Comparison of ENCODE assay signal across 24 mouse cellular contexts in genomic region chr8:122362967-122363366, GRCm38 (mm10). TPM values are rescaled to one million over a fixed set of nuclear protein-coding genes. Genes with fewer than 3 reads are reported as not detected.
A peak's percentile ranks its signal among the peaks of the same experiment; 100 is the strongest.
DNase-seq lines count a peak whose midpoint lies in the region; ATAC-seq and TF ChIP-seq lines count a peak whose summit lies in the region.
"Had no signal": no experiment of that assay in that cellular context is flagged by ENCODE, and none has a peak within 500 bp of the region (broad histone marks: within the 10 kb centered on the region; RNA-seq: fewer than 3 reads in every experiment).

No protein-coding gene starts in this region.

- H3K9me3 ChIP-seq in hindbrain, postnatal 0 days (ENCODE audit: low read length): no peaks in the 10 kb centered on the region
- H3K9me3 ChIP-seq in hindbrain, embryonic 14.5 days (ENCODE audit: control insufficient read depth, low read length): no peaks in the 10 kb centered on the region
- no peaks in the 10 kb centered on the region for H3K9me3 ChIP-seq in embryonic facial prominence, embryonic 10.5 days
- H3K9me3 ChIP-seq in embryonic facial prominence, embryonic 14.5 days (ENCODE audit: control insufficient read depth, low read length): no peaks in the 10 kb centered on the region
- H3K9me3 ChIP-seq: heart, embryonic 13.5 days had no signal

- no peak for TF ChIP-seq POLR2A in thymus, adult 2 months (IDR thresholded peaks at IDR 0.05; ENCODE audit: control insufficient read depth, extremely low read depth, insufficient read depth, low read length, poor library complexity)

- no peak overlapping the region for H3K27ac ChIP-seq in hindbrain, postnatal 0 days
- no peak overlapping the region for H3K27ac ChIP-seq in hindbrain, embryonic 14.5 days
- H3K27ac ChIP-seq in embryonic facial prominence, embryonic 10.5 days (replicated peaks): 0 out of 2 replicates have a peak overlapping the region, but pooled peaks have one; percentile 35
- no peak overlapping the region for H3K27ac ChIP-seq in embryonic facial prominence, embryonic 14.5 days (replicated peaks; ENCODE audit: low read depth, low read length)
- H3K27ac ChIP-seq in thymus, adult 2 months (ENCODE audit: control insufficient read depth, insufficient read depth, low read length): no peak overlapping the region
- H3K27ac ChIP-seq: heart, embryonic 13.5 days had no signal

- no peak overlapping the region for H3K9ac ChIP-seq in hindbrain, postnatal 0 days (replicated peaks; ENCODE audit: low read length)
- H3K9ac ChIP-seq in hindbrain, embryonic 14.5 days: no peak overlapping the region
- no peak overlapping the region for H3K9ac ChIP-seq in embryonic facial prominence, embryonic 14.5 days (ENCODE audit: low read depth, low read length)

- H3K27me3 ChIP-seq in hindbrain, postnatal 0 days (ENCODE audit: insufficient read depth, low read length): no peaks in the 10 kb centered on the region
- no peaks in the 10 kb centered on the region for H3K27me3 ChIP-seq in hindbrain, embryonic 14.5 days (ENCODE audit: control insufficient read depth, insufficient read depth, low read length)
- peaks cover 33% of the 10 kb centered on the region for H3K27me3 ChIP-seq in embryonic facial prominence, embryonic 10.5 days (replicated peaks; ENCODE audit: low read depth, poor library complexity, severe bottlenecking)
- H3K27me3 ChIP-seq in embryonic facial prominence, embryonic 14.5 days (replicated peaks; ENCODE audit: control insufficient read depth, insufficient read depth, low read length): no peaks in the 10 kb centered on the region
- no peaks in the 10 kb centered on the region for H3K27me3 ChIP-seq in thymus, adult 2 months (ENCODE audit: control insufficient read depth, insufficient read depth, low read length)
- H3K27me3 ChIP-seq: CH12.LX had no signal

- no peaks in the 10 kb centered on the region for H3K36me3 ChIP-seq in hindbrain, postnatal 0 days (ENCODE audit: insufficient read depth, low read length)
- no peaks in the 10 kb centered on the region for H3K36me3 ChIP-seq in hindbrain, embryonic 14.5 days (replicated peaks; ENCODE audit: control insufficient read depth, insufficient read depth)
- no peaks in the 10 kb centered on the region for H3K36me3 ChIP-seq in embryonic facial prominence, embryonic 10.5 days (replicated peaks)
- no peaks in the 10 kb centered on the region for H3K36me3 ChIP-seq in embryonic facial prominence, embryonic 14.5 days (ENCODE audit: control insufficient read depth, insufficient read depth, low read length)
- no peaks in the 10 kb centered on the region for H3K36me3 ChIP-seq in thymus, adult 2 months (ENCODE audit: control insufficient read depth, insufficient read depth, low read length)
- H3K36me3 ChIP-seq: heart, embryonic 13.5 days had no signal

- 0 out of 2 replicates have a peak, but pooled peaks have one; percentile 31 for ATAC-seq in hindbrain, postnatal 0 days
- ATAC-seq in hindbrain, embryonic 14.5 days (ENCODE audit: low FRiP score): no peak
- ATAC-seq in embryonic facial prominence, embryonic 14.5 days (ENCODE audit: low read depth): 0 out of 2 replicates have a peak, but pooled peaks have one; percentile 19
- ATAC-seq: forebrain, embryonic 16.5 days; hindbrain, embryonic 16.5 days had no signal

- H3K4me1 ChIP-seq in hindbrain, postnatal 0 days (ENCODE audit: insufficient read depth, low read length): no peaks in the 10 kb centered on the region
- no peaks in the 10 kb centered on the region for H3K4me1 ChIP-seq in hindbrain, embryonic 14.5 days (replicated peaks; ENCODE audit: control insufficient read depth, insufficient read depth, low read length)
- H3K4me1 ChIP-seq in embryonic facial prominence, embryonic 10.5 days: peaks cover 11% of the 10 kb centered on the region
- peaks cover 6% of the 10 kb centered on the region; the same call in 1 of the 2 replicates for H3K4me1 ChIP-seq in embryonic facial prominence, embryonic 14.5 days (ENCODE audit: control insufficient read depth, insufficient read depth, low read length)
- no peaks in the 10 kb centered on the region for H3K4me1 ChIP-seq in thymus, adult 2 months (replicated peaks; ENCODE audit: control insufficient read depth, insufficient read depth, low read length)

- WGBS in hindbrain, postnatal 0 days: 39% methylated on average over 8 of the region's 8 CpGs
- WGBS in hindbrain, embryonic 14.5 days: 34% methylated on average over 6 of the region's 8 CpGs
- WGBS in embryonic facial prominence, embryonic 10.5 days: 29% methylated on average over 8 of the region's 8 CpGs
- 12% methylated on average over 6 of the region's 8 CpGs for WGBS in embryonic facial prominence, embryonic 14.5 days
- 79% methylated on average over 8 of the region's 8 CpGs for WGBS in thymus, adult 2 months

- no peak overlapping the region for H3K4me2 ChIP-seq in hindbrain, postnatal 0 days (ENCODE audit: low read depth, low read length)
- no peak overlapping the region for H3K4me2 ChIP-seq in hindbrain, embryonic 14.5 days (replicated peaks)
- no peak overlapping the region for H3K4me2 ChIP-seq in embryonic facial prominence, embryonic 14.5 days (ENCODE audit: low read depth, low read length)
- H3K4me2 ChIP-seq: heart, embryonic 13.5 days had no signal

- H3K4me3 ChIP-seq in hindbrain, postnatal 0 days (ENCODE audit: low read length): no peak overlapping the region
- no peak overlapping the region for H3K4me3 ChIP-seq in hindbrain, embryonic 14.5 days (replicated peaks; ENCODE audit: low read length)
- H3K4me3 ChIP-seq in embryonic facial prominence, embryonic 10.5 days: no peak overlapping the region
- H3K4me3 ChIP-seq in embryonic facial prominence, embryonic 14.5 days (ENCODE audit: low read depth, low read length): no peak overlapping the region
- H3K4me3 ChIP-seq in thymus, adult 2 months (ENCODE audit: control insufficient read depth, insufficient read depth, low read length): no peak overlapping the region
- H3K4me3 ChIP-seq: erythroblast, embryonic 14.5 days; heart, embryonic 13.5 days had no signal

- no peak for DNase-seq in hindbrain, postnatal 0 days (ENCODE audit: low spot score)
- no peak for DNase-seq in hindbrain, embryonic 14.5 days (ENCODE audit: low spot score)
- DNase-seq in embryonic facial prominence, embryonic 10.5 days (ENCODE audit: low spot score): no peak
- no peak for DNase-seq in embryonic facial prominence, embryonic 14.5 days (ENCODE audit: low spot score)
- DNase-seq in thymus, adult 2 months: no peak
- DNase-seq in layer of hippocampus, adult 9-10 months (ENCODE audit: low spot score): no peak
- DNase-seq: adrenal gland, adult 2 months; adrenal gland, postnatal 25 days; cerebellum, adult 2 months; cerebellum, postnatal 10 days; gastrocnemius, postnatal 36 days; heart, adult 11 months; heart, postnatal 36 days had no signal

- TF ChIP-seq CTCF in hindbrain, postnatal 0 days (IDR thresholded peaks at IDR 0.05; ENCODE audit: low read depth): no peak
- TF ChIP-seq CTCF in thymus, adult 2 months (IDR thresholded peaks at IDR 0.05; ENCODE audit: borderline replicate concordance, control insufficient read depth, extremely low read depth, insufficient read depth, low read length, poor library complexity): no peak

RNA-seq across cellular contexts. Expression of gene Trhr2, which starts 2.4 kb away (rescaled TPM):
- 2.0 and 3.2 TPM in 2 replicates for total RNA-seq in hindbrain, postnatal 0 days (2014; rRNA removed)
- polyA plus RNA-seq in hindbrain, postnatal 0 days (2015; fragmentation: Nextera tagmentation; extraction: Ambion mirVana): 0.45 and 0.57 TPM in 2 replicates
- polyA plus RNA-seq in hindbrain, embryonic 14.5 days (2014; fragmentation: Nextera tagmentation; extraction: Ambion mirVana): 0.21 TPM in 1 of 2 replicates, not detected in the other
- not detected in 2 replicates for polyA plus RNA-seq in embryonic facial prominence, embryonic 10.5 days (2016; fragmentation: Nextera tagmentation; extraction: Ambion mirVana)
- polyA plus RNA-seq in embryonic facial prominence, embryonic 14.5 days (2014; fragmentation: Nextera tagmentation; extraction: Ambion mirVana): 0.16 TPM in 1 of 2 replicates, not detected in the other
- polyA plus RNA-seq in thymus, adult 2 months (2012; rRNA removed): 0.35 and 0.51 TPM in 2 replicates
- total RNA-seq: adrenal gland, adult 2 months; adrenal gland, postnatal 25 days; gastrocnemius, adult 8-10 months; gastrocnemius, postnatal 36 days; heart, postnatal 36 days had no signal
- polyA plus RNA-seq: adrenal gland, adult 2 months; embryonic facial prominence, embryonic 11.5 days; erythroblast, embryonic 14.5 days; forebrain, embryonic 11.5 days; forebrain, embryonic 16.5 days; heart, embryonic 13.5 days; heart, postnatal 0 days; intestine, embryonic 14.5 days had no signal

RNA-seq across cellular contexts. Expression of gene Zc3h18, which starts 13.4 kb away (rescaled TPM):
- 24.4 and 25.6 TPM in 2 replicates for total RNA-seq in hindbrain, postnatal 0 days (2014; rRNA removed)
- 25.2 and 25.3 TPM in 2 replicates for polyA plus RNA-seq in hindbrain, postnatal 0 days (2015; fragmentation: Nextera tagmentation; extraction: Ambion mirVana)
- polyA plus RNA-seq in hindbrain, embryonic 14.5 days (2014; fragmentation: Nextera tagmentation; extraction: Ambion mirVana): 22.9 and 23.4 TPM in 2 replicates
- 81.8 and 82.5 TPM in 2 replicates for polyA plus RNA-seq in embryonic facial prominence, embryonic 10.5 days (2016; fragmentation: Nextera tagmentation; extraction: Ambion mirVana)
- 30.9 and 31.6 TPM in 2 replicates for polyA plus RNA-seq in embryonic facial prominence, embryonic 14.5 days (2014; fragmentation: Nextera tagmentation; extraction: Ambion mirVana)
- polyA plus RNA-seq in thymus, adult 2 months (2012; rRNA removed): 66.3 and 69.8 TPM in 2 replicates

RNA-seq across cellular contexts. Expression of gene Il17c, which starts 58.9 kb away (rescaled TPM):
- total RNA-seq in hindbrain, postnatal 0 days (2014; rRNA removed): 0.52 TPM in 1 of 2 replicates, not detected in the other
- polyA plus RNA-seq in hindbrain, postnatal 0 days (2015; fragmentation: Nextera tagmentation; extraction: Ambion mirVana): 0.21 TPM in 1 of 2 replicates, not detected in the other
- not detected in 2 replicates for polyA plus RNA-seq in hindbrain, embryonic 14.5 days (2014; fragmentation: Nextera tagmentation; extraction: Ambion mirVana)
- 0.29 TPM in 1 of 2 replicates, not detected in the other for polyA plus RNA-seq in embryonic facial prominence, embryonic 10.5 days (2016; fragmentation: Nextera tagmentation; extraction: Ambion mirVana)
- not detected in 2 replicates for polyA plus RNA-seq in embryonic facial prominence, embryonic 14.5 days (2014; fragmentation: Nextera tagmentation; extraction: Ambion mirVana)
- 0.47 and 1.4 TPM in 2 replicates for polyA plus RNA-seq in thymus, adult 2 months (2012; rRNA removed)
- total RNA-seq: adrenal gland, adult 2 months; adrenal gland, postnatal 25 days; CH12.LX; gastrocnemius, adult 8-10 months; gastrocnemius, postnatal 36 days; heart, postnatal 36 days had no signal
- polyA plus RNA-seq: embryonic facial prominence, embryonic 11.5 days; erythroblast, embryonic 14.5 days; forebrain, embryonic 11.5 days; forebrain, embryonic 16.5 days; heart, embryonic 13.5 days; heart, postnatal 0 days; hindbrain, embryonic 11.5 days; hindbrain, embryonic 16.5 days; intestine, embryonic 14.5 days had no signal
